Mouse (Mus musculus) forebrain, embryonic 13.5 days (tissue): ENCODE measurements around the gene Psmd9. TPM values are rescaled to one million over a fixed set of nuclear protein-coding genes. Genes with fewer than 3 reads are reported as not detected.
"Not testable (repeated sequence)": the region's sequence is repeated elsewhere in the genome, so short reads cannot be mapped to it uniquely, and the experiment has no call there.

Source experiments
- ATAC-seq: fragments of 200-750 bp; cut with Nextera tagmentation; 2 replicates; pipeline ENCODE4 v1.8.0; 2017
- H3K27ac ChIP-seq: fragments of 300-500 bp; sonication (generic); 2 replicates; pipeline ENCODE4 v1.5.1; 2015; ENCODE audit warnings: inconsistent platforms, mild to moderate bottlenecking, moderate library complexity
- H3K27me3 ChIP-seq: fragments of 300-500 bp; sonication (generic); 2 replicates; pipeline ENCODE4 v1.6.1; 2015; ENCODE audit warnings: mild to moderate bottlenecking, inconsistent platforms
- H3K36me3 ChIP-seq: fragments of 300-500 bp; sonication (generic); 2 replicates; pipeline ENCODE4 v1.6.1; 2015; ENCODE audit warnings: mild to moderate bottlenecking, inconsistent platforms; ENCODE audit not compliant: poor library complexity, severe bottlenecking
- H3K4me1 ChIP-seq: fragments of 300-500 bp; sonication (generic); 2 replicates; pipeline ENCODE4 v1.6.1; 2015; ENCODE audit warnings: inconsistent platforms
- H3K4me2 ChIP-seq: fragments of 300-500 bp; sonication (generic); 2 replicates; pipeline ENCODE4 v1.6.1; 2015; ENCODE audit warnings: inconsistent platforms, mild to moderate bottlenecking, moderate library complexity
- H3K4me3 ChIP-seq: fragments of 300-500 bp; sonication (generic); 2 replicates; pipeline ENCODE4 v1.5.1; 2015; ENCODE audit warnings: mild to moderate bottlenecking, inconsistent platforms
- H3K9ac ChIP-seq: fragments of 300-500 bp; sonication (generic); 2 replicates; pipeline ENCODE4 v1.6.1; 2015; ENCODE audit warnings: mild to moderate bottlenecking, inconsistent platforms
- H3K9me3 ChIP-seq: fragments of 300-500 bp; sonication (generic); replicated peaks from 2 replicates; pipeline ENCODE4 v1.6.1; 2016; ENCODE audit warnings: inconsistent platforms
- WGBS: fragments of 180-500 bp; shearing (Covaris S2); methylation state at CpG from one replicate; pipeline ENCODE4 v1.1.7; 2015; 5-methylcytosine and 5-hydroxymethylcytosine counted together
- polyA plus RNA-seq: library from polyadenylated mRNA; unstranded; fragments of >200 nt; fragmentation: Nextera tagmentation; extraction: Ambion mirVana; gene quantifications from 2 replicates; pipeline ENCODE4 v1.2.1, GENCODE M21; 2015

The Psmd9 gene
- polyA plus RNA-seq, 1 experiment from 2014 or later = 75.5 TPM

GRCm38 (mm10) chr5:123191427-123191826 is 22.2 kb downstream of the Psmd9 start:
- no peak overlapping the region for H3K4me3 ChIP-seq
- WGBS = 84% methylated on average over 6 of the region's 6 CpGs
- H3K9me3 ChIP-seq = no peaks in the 10 kb centered on the region
- H3K36me3 ChIP-seq = no peaks in the 10 kb centered on the region
- no peaks in the 10 kb centered on the region for H3K4me1 ChIP-seq
- no peaks in the 10 kb centered on the region for H3K27me3 ChIP-seq
- H3K4me2 ChIP-seq = no peak overlapping the region
- no peak overlapping the region for H3K9ac ChIP-seq
- no peak for ATAC-seq
- no peak overlapping the region for H3K27ac ChIP-seq

- no peak overlapping the region for H3K9ac ChIP-seq
- H3K36me3 ChIP-seq = no peaks in the 10 kb centered on the region
- H3K9me3 ChIP-seq = no peaks in the 10 kb centered on the region
- no peak overlapping the region for H3K4me3 ChIP-seq
- no peak overlapping the region for H3K27ac ChIP-seq
- WGBS = 58% methylated on average over 9 of the region's 9 CpGs
- no peak overlapping the region for H3K4me2 ChIP-seq
- no peaks in the 10 kb centered on the region for H3K4me1 ChIP-seq
- no peaks in the 10 kb centered on the region for H3K27me3 ChIP-seq
- ATAC-seq = no peak
Observed at GRCm38 (mm10) chr5:123192606-123193150, 23.5 kb downstream of the Psmd9 start.

- no peak overlapping the region for H3K4me3 ChIP-seq
- no peak for ATAC-seq
- no peaks in the 10 kb centered on the region for H3K4me1 ChIP-seq
- H3K27me3 ChIP-seq = no peaks in the 10 kb centered on the region
- no peak overlapping the region for H3K27ac ChIP-seq
- H3K36me3 ChIP-seq = no peaks in the 10 kb centered on the region
- no peak overlapping the region for H3K4me2 ChIP-seq
- no peaks in the 10 kb centered on the region for H3K9me3 ChIP-seq
- no peak overlapping the region for H3K9ac ChIP-seq
- 90% methylated on average over 5 of the region's 5 CpGs for WGBS
Observed at GRCm38 (mm10) chr5:123193436-123193835, 24.2 kb downstream of the Psmd9 start.

- Histone ChIP-seq H3K4me3 (no peak overlapping the region), H3K27ac (no peak overlapping the region), H3K4me1 (no peaks in the 10 kb centered on the region), H3K9ac (no peak overlapping the region), H3K36me3 (no peaks in the 10 kb centered on the region), H3K27me3 (no peaks in the 10 kb centered on the region), H3K4me2 (no peak overlapping the region), H3K9me3 (no peaks in the 10 kb centered on the region)
- 88% methylated on average over 6 of the region's 6 CpGs for WGBS
- no peak for ATAC-seq
Observed at GRCm38 (mm10) chr5:123194856-123195255, 25.6 kb downstream of the Psmd9 start.

- 91% methylated on average over 16 of the region's 16 CpGs for WGBS
- ATAC-seq = no peak
- Histone ChIP-seq H3K27me3 (no peaks in the 10 kb centered on the region), H3K27ac (no peak overlapping the region), H3K4me1 (no peaks in the 10 kb centered on the region), H3K9me3 (no peaks in the 10 kb centered on the region), H3K4me2 (no peak overlapping the region), H3K4me3 (no peak overlapping the region), H3K9ac (no peak overlapping the region), H3K36me3 (no peaks in the 10 kb centered on the region)
Observed at GRCm38 (mm10) chr5:123195500-123196000, 26.3 kb downstream of the Psmd9 start.

GRCm38 (mm10) chr5:123196746-123197145 is 27.5 kb downstream of the Psmd9 start:
- no peaks in the 10 kb centered on the region for H3K27me3 ChIP-seq
- WGBS = 80% methylated on average over 4 of the region's 4 CpGs

GRCm38 (mm10) chr5:123198523-123198922 is 29.3 kb downstream of the Psmd9 start:
- no peak for ATAC-seq
- Histone ChIP-seq H3K27ac (no peak overlapping the region), H3K27me3 (no peaks in the 10 kb centered on the region), H3K4me3 (no peak overlapping the region), H3K36me3 (no peaks in the 10 kb centered on the region), H3K4me1 (no peaks in the 10 kb centered on the region), H3K4me2 (no peak overlapping the region), H3K9ac (no peak overlapping the region), H3K9me3 (no peaks in the 10 kb centered on the region)
- WGBS = 92% methylated on average over 4 of the region's 4 CpGs

More at GRCm38 (mm10) chr5:123196746-123197145, 27.5 kb downstream of the Psmd9 start:
- no peaks in the 10 kb centered on the region for H3K36me3 ChIP-seq
- no peak overlapping the region for H3K27ac ChIP-seq
- H3K9me3 ChIP-seq = no peaks in the 10 kb centered on the region
- H3K4me1 ChIP-seq = no peaks in the 10 kb centered on the region
- ATAC-seq = no peak
- no peak overlapping the region for H3K9ac ChIP-seq
- H3K4me3 ChIP-seq = no peak overlapping the region
- H3K4me2 ChIP-seq = no peak overlapping the region

GRCm38 (mm10) chr5:123200816-123201522 is 31.8 kb downstream of the Psmd9 start:
- not testable (repeated sequence) for H3K4me2 ChIP-seq, H3K9ac ChIP-seq, H3K4me1 ChIP-seq, H3K4me3 ChIP-seq, H3K36me3 ChIP-seq, H3K27me3 ChIP-seq, H3K27ac ChIP-seq, H3K9me3 ChIP-seq, ATAC-seq
- WGBS = 90% methylated on average over 6 of the region's 7 CpGs

GRCm38 (mm10) chr5:123201523-123201892 is 32.3 kb downstream of the Psmd9 start:
- no peak overlapping the region for H3K4me3 ChIP-seq
- H3K27ac ChIP-seq = no peak overlapping the region
- WGBS = 84% methylated on average over 7 of the region's 7 CpGs
- no peaks in the 10 kb centered on the region for H3K9me3 ChIP-seq
- no peak overlapping the region for H3K9ac ChIP-seq
- H3K4me1 ChIP-seq = no peaks in the 10 kb centered on the region
- H3K36me3 ChIP-seq = no peaks in the 10 kb centered on the region
- no peak overlapping the region for H3K4me2 ChIP-seq
- no peaks in the 10 kb centered on the region for H3K27me3 ChIP-seq
- ATAC-seq = no peak

GRCm38 (mm10) chr5:123201987-123202386 is 32.8 kb downstream of the Psmd9 start:
- Histone ChIP-seq H3K4me2 (no peak overlapping the region), H3K4me1 (no peaks in the 10 kb centered on the region), H3K4me3 (no peak overlapping the region), H3K9me3 (no peaks in the 10 kb centered on the region), H3K36me3 (no peaks in the 10 kb centered on the region), H3K27me3 (no peaks in the 10 kb centered on the region), H3K27ac (no peak overlapping the region), H3K9ac (no peak overlapping the region)
- no peak for ATAC-seq
- WGBS = 92% methylated on average over 5 of the region's 5 CpGs

GRCm38 (mm10) chr5:123202771-123203170 is 33.6 kb downstream of the Psmd9 start:
- H3K4me2 ChIP-seq, H3K27me3 ChIP-seq, H3K27ac ChIP-seq, H3K9ac ChIP-seq, H3K4me3 ChIP-seq, H3K9me3 ChIP-seq, ATAC-seq, H3K4me1 ChIP-seq, H3K36me3 ChIP-seq: not testable (repeated sequence)
- 47% methylated on average over 4 of the region's 4 CpGs for WGBS

- H3K9ac ChIP-seq, H3K27me3 ChIP-seq, H3K4me2 ChIP-seq, H3K4me1 ChIP-seq, H3K36me3 ChIP-seq, ATAC-seq, H3K4me3 ChIP-seq, H3K27ac ChIP-seq, H3K9me3 ChIP-seq: not testable (repeated sequence)
- 91% methylated on average over 7 of the region's 7 CpGs for WGBS
Observed at GRCm38 (mm10) chr5:123203591-123203990, 34.4 kb downstream of the Psmd9 start.
